Mouse (Mus musculus) adrenal gland, postnatal 36 days (tissue): ENCODE measurements around the gene Msl3l2. TPM values are rescaled to one million over a fixed set of nuclear protein-coding genes. Genes with fewer than 3 reads are reported as not detected.

ENCODE experiments used
- DNase-seq, 2 experiments: peaks; one replicate each; pipeline ENCODE4 v3.0.0; 2021; ENCODE audit warnings: mixed read lengths in 1 of 2
- long read RNA-seq, 2 experiments: library from polyadenylated mRNA; stranded (forward); transcript quantifications; one replicate each; pipeline ENCODE4 v2.0.0; 2021; ENCODE audit warnings: borderline sequencing depth in 2 of 2
- total RNA-seq, 2 experiments: library from RNA; stranded (reverse); gene quantifications; 2 replicates each; pipeline ENCODE4 v1.2.3; 2021

Gene Msl3l2
- total RNA-seq: 1 to 10 TPM; 7.3 to 8.7 TPM
- long read RNA-seq, experiment 1, transcript Msl3l2-201 (2 exons, 2,140 nt): major isoform, 10 of 24 reads
- long read RNA-seq, experiment 1, partial matches to known transcripts: 0 of 24 reads
- long read RNA-seq, experiment 1, other reads (novel, unspliced or antisense): 14 of 24 reads
- long read RNA-seq, experiment 2, partial matches to known transcripts: 0 of 8 reads
- long read RNA-seq, experiment 2, other reads (novel, unspliced or antisense): 7 of 8 reads

GRCm38 (mm10) chr10:56106333-56106995 lies at the start of gene Msl3l2:
Gene Msl3l2 (plus strand): TSS chr10:56106917.
- peak; percentile 91 to 95 for DNase-seq

GRCm38 (mm10) chr10:56058979-56059422 lies 47.7 kb upstream of the Msl3l2 start:
- no peak for DNase-seq

GRCm38 (mm10) chr10:56061238-56061830 lies 45.4 kb upstream of the Msl3l2 start:
- DNase-seq: no peak

GRCm38 (mm10) chr10:56062746-56063145 lies 44.0 kb upstream of the Msl3l2 start:
- DNase-seq: no peak

- no peak for DNase-seq
Measured at GRCm38 (mm10) chr10:56089714-56090113, 17.0 kb upstream of the Msl3l2 start.

DNA sequence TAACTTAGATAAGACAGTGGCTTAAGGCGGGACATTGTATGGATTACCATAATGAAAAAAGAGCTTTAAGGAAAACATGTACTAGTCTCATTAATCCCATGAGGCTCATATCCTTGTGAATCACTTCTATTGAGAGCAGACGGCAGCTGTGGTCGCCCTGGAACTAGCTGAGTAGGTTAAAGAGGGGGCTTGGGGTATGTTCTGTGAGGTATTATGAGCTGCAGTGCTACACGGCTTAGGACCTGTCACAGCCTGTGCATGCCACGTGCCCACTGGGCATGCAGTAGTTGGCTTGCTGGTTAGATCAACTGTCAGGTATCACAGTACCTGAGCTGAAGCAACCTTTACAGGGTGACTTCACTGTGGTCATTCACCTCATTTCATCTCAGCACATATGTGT lies 12.1 kb upstream of the Msl3l2 start:
- no peak for DNase-seq

GRCm38 (mm10) chr10:56096757-56097156 lies 10.0 kb upstream of the Msl3l2 start:
- DNase-seq: no peak

DNA sequence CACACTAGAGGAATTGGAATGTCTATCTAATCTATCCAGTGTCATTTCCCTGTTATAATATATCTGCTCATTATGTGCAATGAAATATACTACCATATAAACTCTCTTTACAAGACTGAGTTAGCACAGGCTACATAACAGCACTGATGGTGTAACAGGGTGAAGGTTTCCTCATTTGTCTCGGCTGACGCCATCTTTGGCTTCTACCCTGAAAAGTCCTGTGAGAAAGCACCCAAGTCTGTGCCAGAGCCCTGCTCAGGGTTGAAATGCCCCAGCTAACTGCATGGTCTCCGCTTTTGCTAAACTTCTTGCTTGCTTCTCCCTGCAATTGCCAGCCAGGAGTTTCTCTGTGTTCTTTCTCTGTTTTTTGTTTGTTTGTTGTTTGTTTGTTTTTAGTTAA lies 7.6 kb upstream of the Msl3l2 start:
- no peak for DNase-seq

DNA sequence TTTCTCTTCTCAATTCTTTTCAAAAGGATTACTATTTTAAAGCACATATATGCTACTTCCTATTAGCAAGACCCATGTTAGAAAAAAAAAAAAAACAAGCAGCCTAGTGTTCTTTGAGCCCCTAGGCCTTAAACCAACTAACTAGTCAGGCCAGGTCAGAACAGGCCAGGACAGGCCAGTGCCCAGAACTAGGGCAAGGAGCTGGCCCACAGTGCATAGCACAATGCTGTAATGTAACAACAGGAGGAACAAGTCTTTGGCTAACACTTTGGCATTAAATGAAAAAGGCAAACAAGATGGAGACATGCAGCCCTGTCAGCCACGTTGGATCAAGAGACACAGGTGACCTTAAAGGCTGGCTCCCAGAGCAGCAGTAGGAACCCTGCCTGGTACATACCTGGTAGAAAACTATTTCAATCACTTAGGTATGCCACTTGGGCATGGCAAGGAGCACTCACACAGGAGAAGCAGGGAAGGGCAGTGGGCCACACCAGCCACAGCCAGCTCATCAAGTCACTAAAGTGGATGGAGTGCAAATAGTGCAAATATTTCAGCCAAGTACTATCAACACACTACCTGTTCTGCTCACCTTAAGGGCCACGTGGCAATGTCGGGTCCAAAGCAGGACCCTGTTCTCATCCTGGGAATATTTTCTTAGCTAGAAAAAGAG lies 6.9 kb upstream of the Msl3l2 start:
- DNase-seq: no peak

GRCm38 (mm10) chr10:56106996-56107334 lies 248 bp downstream of the Msl3l2 start:
- no peak for DNase-seq

DNA sequence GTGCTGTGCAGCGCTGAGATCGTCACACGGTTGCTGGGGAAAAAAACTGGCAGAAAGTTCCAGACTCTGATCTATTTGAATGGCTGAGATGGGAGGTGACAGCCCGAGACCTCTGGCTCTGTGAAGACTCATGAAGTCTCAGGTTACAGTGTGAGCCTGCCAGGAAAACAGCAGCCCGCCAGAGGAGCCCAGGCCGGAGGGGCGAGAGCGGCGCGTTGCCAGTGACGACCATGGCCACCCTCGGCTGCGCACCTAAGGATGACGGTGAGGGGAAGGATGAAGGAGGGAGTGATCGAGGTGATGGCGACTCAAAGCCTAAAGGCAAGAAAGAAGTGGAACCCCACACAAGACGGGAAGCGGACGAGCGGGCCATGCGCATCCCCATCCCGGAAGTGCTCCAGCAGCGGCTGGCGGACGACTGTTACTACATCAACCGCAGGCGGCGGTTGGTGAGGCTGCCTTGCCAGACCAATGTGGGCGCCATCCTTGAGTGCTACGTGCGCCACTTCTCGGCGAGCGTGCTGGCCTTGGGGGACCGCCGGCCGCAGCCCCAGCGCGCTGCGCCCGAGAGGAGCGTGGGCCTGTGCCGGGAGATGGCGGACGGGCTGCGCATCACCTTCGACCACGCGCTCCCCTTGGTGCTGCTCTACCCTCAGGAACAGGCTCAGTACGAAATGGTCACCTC lies 8.4 kb downstream of the Msl3l2 start:
- peak; percentile 76 to 77 for DNase-seq

GRCm38 (mm10) chr10:56115636-56116180 lies 9.0 kb downstream of the Msl3l2 start:
- peak in 1 of 2 experiments; percentile 48 for DNase-seq

GRCm38 (mm10) chr10:56126972-56127371 lies 20.3 kb downstream of the Msl3l2 start:
- no peak for DNase-seq

DNA sequence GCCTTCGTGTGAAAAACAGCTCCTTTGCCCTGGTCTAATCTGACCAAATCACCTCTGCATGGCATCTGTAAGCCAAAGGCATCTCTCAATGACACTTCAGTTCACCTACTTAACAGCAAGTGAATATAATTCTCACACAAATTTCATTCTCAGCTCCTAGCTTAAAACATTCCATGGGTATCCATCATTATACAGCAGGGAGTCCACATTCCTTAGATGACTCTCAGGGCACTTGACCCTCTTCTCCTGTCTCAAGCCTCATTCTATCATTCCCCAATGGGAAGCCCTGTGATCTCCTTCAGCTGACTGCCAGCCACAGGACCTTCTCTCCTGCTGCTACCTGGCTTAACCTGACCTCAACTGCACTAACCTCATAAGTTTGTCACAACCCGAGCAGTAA lies 22.9 kb downstream of the Msl3l2 start:
- no peak for DNase-seq

DNA sequence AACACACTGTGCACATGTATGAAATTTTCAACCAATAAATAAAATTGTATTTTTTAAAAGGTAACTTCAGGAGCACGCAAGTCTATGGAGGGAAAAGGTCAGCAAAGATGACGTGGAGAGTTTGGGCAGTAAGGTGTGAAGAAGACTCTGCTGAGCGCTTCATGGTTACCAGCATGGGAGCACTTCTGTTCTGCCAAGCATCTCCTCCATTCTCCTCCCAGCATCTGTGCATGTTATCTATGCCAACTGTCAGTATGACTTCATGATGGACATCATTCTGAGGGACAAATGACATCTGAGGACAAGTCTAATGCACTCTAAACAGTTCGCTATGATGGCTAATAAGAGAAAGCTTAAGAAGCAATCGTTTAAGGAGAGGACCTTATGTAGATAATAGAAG lies 30.5 kb downstream of the Msl3l2 start:
- DNase-seq: no peak

- no peak for DNase-seq
Measured at GRCm38 (mm10) chr10:56148920-56149319, 42.2 kb downstream of the Msl3l2 start.

DNA sequence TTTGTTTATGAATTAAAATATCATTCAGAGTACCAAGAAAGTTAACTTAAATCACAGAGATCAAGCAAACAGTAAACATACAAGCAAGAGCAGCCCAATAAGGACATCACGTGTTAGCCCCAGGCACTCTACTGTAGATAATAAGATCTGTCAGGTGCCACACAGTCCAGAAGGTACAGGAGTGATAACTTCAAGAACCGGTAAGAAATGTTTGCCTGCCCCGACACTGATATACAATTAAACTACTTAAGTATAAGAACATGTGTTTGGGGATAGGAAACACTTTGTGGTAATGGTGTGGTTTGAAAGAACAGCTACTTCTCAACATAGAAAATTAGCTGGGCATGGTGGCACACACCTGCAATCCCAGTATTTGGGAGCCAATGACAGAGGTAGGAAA lies 50.2 kb downstream of the Msl3l2 start:
- no peak for DNase-seq

DNA sequence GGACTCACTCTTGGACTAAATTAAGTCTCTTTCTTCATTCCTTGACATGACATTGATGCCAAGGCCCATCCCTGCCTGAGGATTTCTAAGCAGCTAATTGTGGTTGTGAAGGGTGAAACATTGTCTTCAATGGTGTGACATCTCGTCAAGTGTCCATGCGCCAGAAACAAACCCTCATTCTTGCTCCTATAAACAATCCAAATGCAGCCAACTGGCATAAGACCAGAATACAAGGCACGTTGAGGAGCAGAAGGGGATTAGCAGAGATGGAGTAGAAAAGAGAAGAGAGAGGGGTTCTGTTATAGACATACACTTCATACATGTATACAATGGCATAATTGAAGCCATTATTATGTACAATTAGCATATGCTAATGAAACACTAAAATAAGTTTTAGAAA lies 51.5 kb downstream of the Msl3l2 start:
- no peak for DNase-seq

- DNase-seq: no peak
Measured at GRCm38 (mm10) chr10:56158748-56159147, 52.0 kb downstream of the Msl3l2 start.

- no peak for DNase-seq
Measured at GRCm38 (mm10) chr10:56164411-56164810, 57.7 kb downstream of the Msl3l2 start.

DNA sequence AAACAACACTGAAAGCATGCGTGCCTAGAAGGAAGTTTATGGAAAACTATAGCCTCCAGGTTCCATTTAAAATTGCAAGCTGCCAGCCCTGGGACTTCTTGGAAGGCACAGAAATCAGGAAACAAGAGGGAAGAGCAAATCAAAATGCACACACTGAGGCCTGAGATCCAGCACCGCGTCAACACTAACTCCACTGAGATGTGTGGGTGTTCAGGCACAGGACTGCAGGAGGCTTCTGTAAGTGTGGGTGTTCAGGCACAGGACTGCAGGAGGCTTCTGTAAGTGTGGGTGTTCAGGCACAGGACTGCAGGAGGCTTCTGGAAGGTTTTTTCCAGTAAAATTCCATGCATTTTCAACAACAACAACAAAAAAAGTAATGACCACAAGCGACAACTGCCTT lies 59.0 kb downstream of the Msl3l2 start:
- DNase-seq: no peak
